Mouse (Mus musculus): Measurements from ENCODE around the gene Gm11084. TPM values are rescaled to one million over a fixed set of nuclear protein-coding genes. Genes with fewer than 3 reads are reported as not detected.

The Gm11084 gene
- polyA plus RNA-seq (2014; fragmentation: Illumina TruSeq; extraction: RNeasy Lipid Tissue Mini Kit (QIAGEN cat#74804); ENCODE audit: low read depth, low replicate concordance), result not detected

GRCm38 (mm10) chr2:72986616-72987015 is at the start of gene Gm11084:
Gene Gm11084 (minus strand): TSS chr2:72986716.

GRCm38 (mm10) chr2:72980337-72981074 is 6.0 kb downstream of the Gm11084 start, which contains the start of gene Sp3:
Gene Sp3 (minus strand): TSS chr2:72980446.

Other genes starting within 250 kb of the Gm11084 start
- gene Sp3, start 6.3 kb downstream of the Gm11084 start, polyA plus RNA-seq (2014; fragmentation: Illumina TruSeq; extraction: RNeasy Lipid Tissue Mini Kit (QIAGEN cat#74804); ENCODE audit: low read depth, low replicate concordance), result 31.5 TPM
- 37.5 TPM for gene Ola1, start 232.2 kb upstream of the Gm11084 start, polyA plus RNA-seq (2014; fragmentation: Illumina TruSeq; extraction: RNeasy Lipid Tissue Mini Kit (QIAGEN cat#74804); ENCODE audit: low read depth, low replicate concordance)

All from heart, adult 10 weeks (tissue).